Mouse (Mus musculus) CH12.LX (cell line): ENCODE results near the gene Gpr155. TPM values are rescaled to one million over a fixed set of nuclear protein-coding genes. Genes with fewer than 3 reads are reported as not detected.

Experiments used
- DNase-seq: peaks from one replicate; pipeline ENCODE4 v3.0.0-alpha.2; 2013; ENCODE audit errors: extremely low read depth
- H3K27ac ChIP-seq: 2 replicates; pipeline ENCODE4 v1.5.1; 2012; ENCODE audit warnings: low read depth, mild to moderate bottlenecking, control low read depth, moderate library complexity; ENCODE audit not compliant: insufficient read depth
- H3K27me3 ChIP-seq: replicated peaks from 2 replicates; pipeline ENCODE3; 2012; ENCODE audit warnings: inconsistent platforms
- H3K36me3 ChIP-seq, 2 experiments: replicated peaks in 1 of 2; 2 replicates each; pipeline versions ENCODE3 to v1.6.1; 2012; ENCODE audit warnings: inconsistent platforms in 1 of 2, low read length in 1 of 2, mild to moderate bottlenecking in 1 of 2, mixed read lengths in 1 of 2, moderate library complexity in 1 of 2; ENCODE audit not compliant: control insufficient read depth in 1 of 2, insufficient read depth in 1 of 2
- H3K4me1 ChIP-seq, 2 experiments: 2 replicates each; pipeline ENCODE4 v1.6.1; 2012; ENCODE audit warnings: inconsistent platforms in 1 of 2, moderate library complexity in 1 of 2; ENCODE audit not compliant: insufficient read depth in 2 of 2, control insufficient read depth in 1 of 2
- H3K4me2 ChIP-seq: 2 replicates; pipeline ENCODE4 v1.6.1; 2012; ENCODE audit warnings: low read depth, mild to moderate bottlenecking, control low read depth; ENCODE audit not compliant: poor library complexity, insufficient read depth, severe bottlenecking
- H3K4me3 ChIP-seq, 3 experiments: fragments of 150-350 bp in 1 of 3; sonication (generic) in 1 of 3; replicated peaks in 1 of 3; 2 replicates each; pipeline versions ENCODE3 to v1.5.1; 2011 to 2012; ENCODE audit warnings: low read depth in 2 of 3, low read length in 2 of 3, mild to moderate bottlenecking in 2 of 3, moderate library complexity in 2 of 3, control low read depth in 1 of 3, improper control_type of control experiment in 1 of 3, inconsistent platforms in 1 of 3, mixed read lengths in 1 of 3; ENCODE audit not compliant: poor library complexity in 1 of 3
- H3K79me2 ChIP-seq: replicated peaks from 2 replicates; pipeline ENCODE4 v1.6.1; 2012; ENCODE audit warnings: mild to moderate bottlenecking, moderate library complexity; ENCODE audit not compliant: control insufficient read depth, poor library complexity, insufficient read depth, severe bottlenecking; ENCODE audit errors: extremely low read depth
- H3K9ac ChIP-seq: 2 replicates; pipeline ENCODE4 v1.6.1; 2012; ENCODE audit warnings: low read depth, mild to moderate bottlenecking, control low read depth, moderate library complexity; ENCODE audit not compliant: insufficient read depth
- H3K9me3 ChIP-seq: replicated peaks from 2 replicates; pipeline ENCODE3; 2012; ENCODE audit warnings: low read length, inconsistent platforms, mixed read lengths
- BHLHE40 ChIP-seq: IDR thresholded peaks from 2 replicates; pipeline ENCODE4 v1.6.1; 2011; ENCODE audit warnings: mild to moderate bottlenecking, low read depth, low read length, improper control_type of control experiment
- CHD2 ChIP-seq: IDR thresholded peaks from 2 replicates; pipeline ENCODE4 v1.6.1; 2011; ENCODE audit warnings: low read length, improper control_type of control experiment
- CTCF ChIP-seq, 2 experiments: IDR thresholded peaks in 1 of 2; conservative IDR thresholded peaks in 1 of 2; 2 replicates each; pipeline ENCODE4 v1.5.1; 2011 to 2012; ENCODE audit warnings: low read depth in 2 of 2, low read length in 2 of 2, improper control_type of control experiment in 1 of 2, inconsistent platforms in 1 of 2, mild to moderate bottlenecking in 1 of 2, moderate library complexity in 1 of 2
- E2F4 ChIP-seq: IDR thresholded peaks from 2 replicates; pipeline ENCODE4 v1.6.1; 2011; ENCODE audit warnings: low read depth, low read length, improper control_type of control experiment; ENCODE audit not compliant: insufficient replicate concordance
- ELF1 ChIP-seq: IDR thresholded peaks from 2 replicates; pipeline ENCODE4 v1.6.1; 2014; ENCODE audit warnings: low read depth, mild to moderate bottlenecking, inconsistent platforms, low read length, improper control_type of control experiment
- EP300 ChIP-seq: IDR thresholded peaks from 2 replicates; pipeline ENCODE4 v1.6.1; 2011; ENCODE audit warnings: low read length, improper control_type of control experiment
- ETS1 ChIP-seq: conservative IDR thresholded peaks from 2 replicates; pipeline ENCODE4 v1.6.1; 2012; ENCODE audit warnings: low read depth, mild to moderate bottlenecking, inconsistent platforms, low read length, improper control_type of control experiment, moderate library complexity
- HCFC1 ChIP-seq: IDR thresholded peaks from 2 replicates; pipeline ENCODE4 v1.6.1; 2012; ENCODE audit warnings: low read depth, mild to moderate bottlenecking, inconsistent platforms, low read length, improper control_type of control experiment
- IRF4 ChIP-seq: IDR thresholded peaks from 2 replicates; pipeline ENCODE4 v1.6.1; 2014; ENCODE audit warnings: low read depth, mild to moderate bottlenecking, inconsistent platforms, low read length, improper control_type of control experiment
- JUND ChIP-seq: conservative IDR thresholded peaks from 2 replicates; pipeline ENCODE4 v1.6.1; 2011; ENCODE audit warnings: low read depth, low read length, improper control_type of control experiment
- KAT2A ChIP-seq: IDR thresholded peaks from 2 replicates; pipeline ENCODE4 v1.6.1; 2012; ENCODE audit warnings: low read length, improper control_type of control experiment, inconsistent platforms; ENCODE audit not compliant: insufficient replicate concordance
- MAFK ChIP-seq: IDR thresholded peaks from 2 replicates; pipeline ENCODE4 v1.6.1; 2011; ENCODE audit warnings: low read length, improper control_type of control experiment; ENCODE audit not compliant: insufficient replicate concordance
- MAX ChIP-seq: IDR thresholded peaks from 2 replicates; pipeline ENCODE4 v1.6.1; 2011; ENCODE audit warnings: low read length, improper control_type of control experiment
- MAZ ChIP-seq: IDR thresholded peaks from 2 replicates; pipeline ENCODE4 v1.6.1; 2012; ENCODE audit warnings: low read depth, mild to moderate bottlenecking, inconsistent platforms, low read length, improper control_type of control experiment, moderate library complexity
- MXI1 ChIP-seq: IDR thresholded peaks from 2 replicates; pipeline ENCODE4 v1.6.1; 2011; ENCODE audit warnings: mild to moderate bottlenecking, low read depth, low read length, improper control_type of control experiment
- MYC ChIP-seq: IDR thresholded peaks from 2 replicates; pipeline ENCODE4 v1.6.1; 2011; ENCODE audit warnings: low read depth, mild to moderate bottlenecking, improper control_type of control experiment, low read length
- NELFE ChIP-seq: IDR thresholded peaks from 2 replicates; pipeline ENCODE4 v1.6.1; 2011; ENCODE audit warnings: low read depth, low read length, improper control_type of control experiment
- NRF1 ChIP-seq: IDR thresholded peaks from 2 replicates; pipeline ENCODE4 v1.6.1; 2014; ENCODE audit warnings: low read depth, mild to moderate bottlenecking, inconsistent platforms, low read length, improper control_type of control experiment, moderate library complexity
- POLR2AphosphoS2 ChIP-seq: IDR thresholded peaks from 2 replicates; pipeline ENCODE4 v1.6.1; 2011; ENCODE audit warnings: low read depth, low read length, improper control_type of control experiment
- RCOR1 ChIP-seq: conservative IDR thresholded peaks from 2 replicates; pipeline ENCODE4 v1.6.1; 2012; ENCODE audit warnings: low read depth, mild to moderate bottlenecking, inconsistent platforms, low read length, improper control_type of control experiment
- SIN3A ChIP-seq: IDR thresholded peaks from 2 replicates; pipeline ENCODE4 v1.6.1; 2012; ENCODE audit warnings: low read length, improper control_type of control experiment, inconsistent platforms
- SMC3 ChIP-seq: IDR thresholded peaks from 2 replicates; pipeline ENCODE4 v1.6.1; 2011; ENCODE audit warnings: low read depth, low read length, improper control_type of control experiment
- TBP ChIP-seq: conservative IDR thresholded peaks from 2 replicates; pipeline ENCODE4 v1.6.1; 2011; ENCODE audit warnings: low read depth, low read length, improper control_type of control experiment
- UBTF ChIP-seq: IDR thresholded peaks from 2 replicates; pipeline ENCODE4 v1.6.1; 2012; ENCODE audit warnings: low read depth, mild to moderate bottlenecking, inconsistent platforms, low read length, improper control_type of control experiment, moderate library complexity
- ZC3H11A ChIP-seq: IDR thresholded peaks from 2 replicates; pipeline ENCODE4 v1.6.1; 2012; ENCODE audit warnings: low read depth, mild to moderate bottlenecking, inconsistent platforms, low read length, improper control_type of control experiment
- ZKSCAN1 ChIP-seq: IDR thresholded peaks from 2 replicates; pipeline ENCODE4 v1.6.1; 2012; ENCODE audit warnings: low read depth, inconsistent platforms, low read length, improper control_type of control experiment, borderline replicate concordance
- ZMIZ1 ChIP-seq: IDR thresholded peaks from 2 replicates; pipeline ENCODE4 v1.6.1; 2012; ENCODE audit warnings: low read depth, mild to moderate bottlenecking, inconsistent platforms, low read length, improper control_type of control experiment
- ZNF384 ChIP-seq: IDR thresholded peaks from 2 replicates; pipeline ENCODE4 v1.6.1; 2012; ENCODE audit warnings: low read depth, low read length, improper control_type of control experiment, inconsistent platforms
- dilution Hi-C: fragments of 300-500 bp; cut with MboI; formaldehyde crosslinking; loops from 2 replicates; pipeline ENCODE4 v1.14.3; 2020; ENCODE audit warnings: low sequenced_read_pairs; ENCODE audit not compliant: extremely low pct_unique_long_range_greater_than_20kb, extremely low pct_ligation_motif_present
- in situ Hi-C: fragments of 300-500 bp; cut with MboI; formaldehyde crosslinking; loops from 3 replicates; pipeline ENCODE4 v1.14.3; 2019; ENCODE audit warnings: low sequenced_read_pairs, low pct_ligation_motif_present, low pct_unique_long_range_greater_than_20kb, mixed read lengths
- polyA plus RNA-seq: library from polyadenylated mRNA; unstranded; fragments of >175 nt; gene quantifications from 2 replicates; pipeline ENCODE4 v1.2.1, GENCODE M21; 2012; ENCODE audit warnings: low read depth; ENCODE audit not compliant: insufficient read length
- total RNA-seq, 2 experiments: library from RNA; depleted of rRNA; stranded (reverse); fragments of 300-350 nt in 1 of 2; fragments of >200 nt in 1 of 2; gene quantifications; 2 replicates each; pipeline ENCODE4 v1.2.3; 2012 to 2014

The Gpr155 gene
- total and polyA plus RNA-seq, 3 experiments = 3.0 to 5.7 (median 3.2) TPM

- dilution Hi-C loops (no loop called here), in situ Hi-C loops (loop anchor here (10.0 to 25.0 kb wide), 2 partner anchors 87 to 239 kb away; partner anchors contain the start of genes Cir1 and Scrn3)
- Histone ChIP-seq H3K9ac (no peak overlapping the region), H3K79me2 (no peaks in the 10 kb centered on the region), H3K36me3 (peaks cover 0 to 6% of the 10 kb centered on the region in 2 experiments), H3K27me3 (no peaks in the 10 kb centered on the region), H3K4me1 (peaks cover 5 to 28% of the 10 kb centered on the region in 2 experiments; a peak in 3 of 4 replicates), H3K4me3 (no peak overlapping the region), H3K27ac (no peak overlapping the region), H3K9me3 (no peaks in the 10 kb centered on the region), H3K4me2 (no peak overlapping the region)
- TF ChIP-seq BHLHE40 (no peak), RCOR1 (no peak), MAFK (no peak), SIN3A (no peak), IRF4 (no peak), UBTF (no peak), ELF1 (no peak), MXI1 (no peak), ZMIZ1 (no peak), MAX (no peak), ZNF384 (no peak), HCFC1 (no peak), CHD2 (no peak), EP300 (no peak), ZKSCAN1 (no peak), CTCF (conservative IDR thresholded peaks at IDR 0.05 in 1 of 2, IDR thresholded peaks at IDR 0.05 in 1 of 2; ENCODE audit: low read depth in 2 of 2, low read length in 2 of 2) (no peak), ZC3H11A (no peak), SMC3 (no peak), KAT2A (no peak), NRF1 (no peak)
- no peak for DNase-seq
Measured at GRCm38 (mm10) chr2:73401689-73402088, 15.3 kb upstream of the Gpr155 start.

GRCm38 (mm10) chr2:73397476-73397875, 11.1 kb upstream of the Gpr155 start:
- dilution Hi-C loops = no loop called here
- H3K27ac ChIP-seq = no peak overlapping the region
- DNase-seq = no peak

More at GRCm38 (mm10) chr2:73397476-73397875, 11.1 kb upstream of the Gpr155 start:
- no peak for TF ChIP-seq JUND
- no peak for TF ChIP-seq HCFC1
- no peak for TF ChIP-seq POLR2AphosphoS2
- TF ChIP-seq MYC = no peak
- no peak for TF ChIP-seq SMC3
- TF ChIP-seq E2F4 = no peak
- TF ChIP-seq ZKSCAN1 = no peak
- no peak for TF ChIP-seq NELFE
- no peak for TF ChIP-seq SIN3A
- no peak for TF ChIP-seq TBP
- TF ChIP-seq MAZ = no peak
- TF ChIP-seq ETS1 = no peak
- no peak for TF ChIP-seq MXI1
- TF ChIP-seq IRF4 = no peak
- Histone ChIP-seq H3K4me2 (no peak overlapping the region), H3K27me3 (no peaks in the 10 kb centered on the region), H3K36me3 (peaks cover 0 to 6% of the 10 kb centered on the region in 2 experiments), H3K9me3 (no peaks in the 10 kb centered on the region), H3K79me2 (no peaks in the 10 kb centered on the region), H3K4me1 (peaks cover 0 to 4% of the 10 kb centered on the region in 2 experiments; a peak in 2 of 4 replicates), H3K4me3 (no peak overlapping the region), H3K9ac (no peak overlapping the region)
- in situ Hi-C loops = no loop called here
